Mouse (Mus musculus) embryonic facial prominence, embryonic 14.5 days (tissue): ENCODE measurements around the gene Elovl3. TPM values are rescaled to one million over a fixed set of nuclear protein-coding genes. Genes with fewer than 3 reads are reported as not detected.

ENCODE experiments used
- ATAC-seq: fragments of 200-750 bp; cut with Nextera tagmentation; 2 replicates; pipeline ENCODE4 v1.8.0; 2017; ENCODE audit warnings: low read depth, moderate number of reproducible peaks, moderate TSS enrichment
- DNase-seq: peaks from one replicate; pipeline ENCODE4 v3.0.0-alpha.2; 2015; ENCODE audit warnings: low spot score
- H3K27ac ChIP-seq: fragments of 300-500 bp; sonication (generic); replicated peaks from 2 replicates; pipeline ENCODE4 v1.5.1; 2014; ENCODE audit warnings: low read depth, mild to moderate bottlenecking, low read length, moderate library complexity
- H3K27me3 ChIP-seq: fragments of 300-500 bp; sonication (generic); replicated peaks from 2 replicates; pipeline ENCODE4 v1.6.1; 2014; ENCODE audit warnings: low read length; ENCODE audit not compliant: control insufficient read depth, insufficient read depth
- H3K36me3 ChIP-seq: fragments of 300-500 bp; sonication (generic); 2 replicates; pipeline ENCODE4 v1.6.1; 2014; ENCODE audit warnings: low read length, mixed read lengths; ENCODE audit not compliant: control insufficient read depth, insufficient read depth
- H3K4me1 ChIP-seq: fragments of 300-500 bp; sonication (generic); 2 replicates; pipeline ENCODE4 v1.6.1; 2014; ENCODE audit warnings: antibody characterized with exemption, low read length; ENCODE audit not compliant: control insufficient read depth, insufficient read depth
- H3K4me2 ChIP-seq: fragments of 300-500 bp; sonication (generic); 2 replicates; pipeline ENCODE4 v1.6.1; 2014; ENCODE audit warnings: low read depth, mild to moderate bottlenecking, low read length, moderate library complexity, mixed read lengths
- H3K4me3 ChIP-seq: fragments of 300-500 bp; sonication (generic); 2 replicates; pipeline ENCODE4 v1.5.1; 2014; ENCODE audit warnings: low read depth, mild to moderate bottlenecking, low read length
- H3K9ac ChIP-seq: fragments of 300-500 bp; sonication (generic); 2 replicates; pipeline ENCODE4 v1.6.1; 2014; ENCODE audit warnings: low read depth, mild to moderate bottlenecking, low read length, moderate library complexity, mixed read lengths
- H3K9me3 ChIP-seq: fragments of 300-500 bp; sonication (generic); 2 replicates; pipeline ENCODE4 v1.6.1; 2016; ENCODE audit warnings: low read length; ENCODE audit not compliant: control insufficient read depth
- WGBS: fragments of 180-500 bp; shearing (Covaris S2); extraction: QIAGEN DNeasy Blood & Tissue Kit; methylation state at CpG from one replicate; pipeline ENCODE4 v1.1.7; 2014; 5-methylcytosine and 5-hydroxymethylcytosine counted together
- polyA plus RNA-seq: library from polyadenylated mRNA; unstranded; fragments of >200 nt; fragmentation: Nextera tagmentation; extraction: Ambion mirVana; gene quantifications from 2 replicates; pipeline ENCODE4 v1.2.1, GENCODE M21; 2014

Gene Elovl3
- polyA plus RNA-seq, 1 experiment from 2014 or later: 1.4 TPM

DNA sequence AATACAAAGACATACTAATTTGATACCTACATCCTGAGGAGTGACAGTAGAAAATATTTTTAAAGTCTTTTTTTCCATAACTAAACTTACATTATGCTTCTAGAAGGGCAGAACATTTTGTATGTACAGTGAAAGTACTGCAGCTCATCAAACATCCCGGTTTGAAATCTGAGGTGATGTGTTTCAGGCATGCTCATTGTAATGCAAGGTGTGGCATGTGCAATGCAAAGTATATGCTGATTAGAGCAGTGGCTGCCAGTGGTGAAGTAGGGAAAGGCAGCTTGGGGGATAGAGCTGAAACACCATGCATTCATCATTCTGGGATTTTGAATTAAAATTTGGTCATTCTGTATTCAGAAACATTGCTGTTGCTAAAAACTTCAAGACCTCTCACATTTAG lies 38.2 kb downstream of the Elovl3 start:
- no peaks in the 10 kb centered on the region for H3K4me1 ChIP-seq
- no peaks in the 10 kb centered on the region for H3K9me3 ChIP-seq
- no peak overlapping the region for H3K27ac ChIP-seq
- no peak overlapping the region for H3K9ac ChIP-seq
- no peak overlapping the region for H3K4me2 ChIP-seq
- 53% methylated on average over 1 of the region's 1 CpGs for WGBS
- no peak overlapping the region for H3K4me3 ChIP-seq
- DNase-seq: no peak
- no peak for ATAC-seq
- H3K36me3 ChIP-seq: peaks cover 60% of the 10 kb centered on the region
- H3K27me3 ChIP-seq: no peaks in the 10 kb centered on the region

DNA sequence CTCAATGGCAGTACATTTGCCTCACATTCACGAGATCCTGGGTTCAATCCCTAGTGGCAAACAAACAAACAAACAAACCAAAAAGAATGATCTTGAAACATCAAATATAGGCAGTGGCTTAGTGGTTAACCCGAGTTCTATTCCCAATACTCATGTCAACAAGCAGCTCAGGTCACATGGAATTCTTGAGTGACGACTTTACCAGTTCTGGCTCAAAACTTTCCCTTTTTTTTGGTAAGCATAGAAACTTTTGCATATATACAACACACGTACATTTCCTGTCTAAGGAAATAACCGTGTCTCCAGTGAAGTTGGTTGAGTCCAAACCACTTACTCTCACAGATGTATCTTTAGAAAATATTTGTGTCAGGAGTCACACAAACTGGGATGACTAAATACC lies 40.8 kb downstream of the Elovl3 start:
- Histone ChIP-seq H3K4me2 (no peak overlapping the region), H3K27me3 (no peaks in the 10 kb centered on the region), H3K27ac (no peak overlapping the region), H3K36me3 (peaks cover 37% of the 10 kb centered on the region), H3K9me3 (no peaks in the 10 kb centered on the region), H3K4me3 (no peak overlapping the region), H3K9ac (no peak overlapping the region), H3K4me1 (no peaks in the 10 kb centered on the region)
- DNase-seq (no peak), ATAC-seq (no peak)
- whole genome bisulfite sequencing: 74% methylated on average over 5 of the region's 5 CpGs

DNA sequence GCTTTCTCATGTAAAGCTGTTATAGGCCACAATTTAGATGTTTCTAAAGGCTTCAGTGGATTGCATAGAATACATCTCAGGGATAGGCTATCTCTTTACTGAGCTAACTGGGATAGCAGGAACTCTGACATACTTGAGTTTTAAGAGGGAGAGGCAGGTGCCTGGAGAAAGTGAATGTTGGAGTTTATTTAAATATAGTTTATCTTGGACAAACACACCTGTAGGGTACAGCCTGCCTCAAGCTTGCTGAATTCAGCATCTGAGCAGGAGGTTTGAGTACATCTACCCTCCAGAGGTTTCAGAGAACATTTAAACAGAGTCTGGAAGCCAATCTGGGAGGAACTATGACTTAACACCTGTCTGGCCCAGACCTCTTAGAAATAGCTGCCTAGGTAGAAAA lies 43.5 kb downstream of the Elovl3 start:
- H3K27me3 ChIP-seq: no peaks in the 10 kb centered on the region
- no peak overlapping the region for H3K4me3 ChIP-seq
- H3K9ac ChIP-seq: no peak overlapping the region
- H3K4me2 ChIP-seq: no peak overlapping the region
- no peak overlapping the region for H3K27ac ChIP-seq
- ATAC-seq: no peak
- DNase-seq: no peak
- no peaks in the 10 kb centered on the region for H3K9me3 ChIP-seq
- no peaks in the 10 kb centered on the region for H3K4me1 ChIP-seq
- H3K36me3 ChIP-seq: peaks cover 40% of the 10 kb centered on the region

DNA sequence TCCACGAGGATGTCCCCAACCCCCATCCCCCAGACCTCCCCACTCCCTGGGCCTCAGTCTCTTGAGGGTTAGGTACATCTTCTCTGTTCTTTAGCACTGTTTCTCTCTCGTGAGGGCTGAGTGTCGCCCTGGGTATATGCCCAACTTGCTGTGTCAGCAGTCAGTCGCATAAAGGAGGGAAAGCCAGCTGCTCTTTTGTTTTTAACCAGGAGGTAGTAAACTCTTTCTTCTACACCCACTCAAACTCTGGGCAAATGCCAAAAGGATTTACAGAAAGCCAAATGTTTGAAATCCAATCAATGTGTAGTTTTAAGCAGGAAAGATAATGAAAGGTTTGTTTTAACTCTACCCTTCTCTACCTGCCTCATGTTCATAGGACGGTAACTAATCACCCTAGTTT lies 45.3 kb downstream of the Elovl3 start:
- peak; percentile 56 for DNase-seq
- Histone ChIP-seq H3K27ac (no peak overlapping the region; the same call in 1 of the 2 replicates), H3K36me3 (peaks cover 22% of the 10 kb centered on the region), H3K4me3 (no peak overlapping the region), H3K27me3 (no peaks in the 10 kb centered on the region), H3K9me3 (no peaks in the 10 kb centered on the region), H3K9ac (no peak overlapping the region), H3K4me1 (no peaks in the 10 kb centered on the region), H3K4me2 (no peak overlapping the region)
- ATAC-seq: no peak
- WGBS: 46% methylated on average over 5 of the region's 5 CpGs

DNA sequence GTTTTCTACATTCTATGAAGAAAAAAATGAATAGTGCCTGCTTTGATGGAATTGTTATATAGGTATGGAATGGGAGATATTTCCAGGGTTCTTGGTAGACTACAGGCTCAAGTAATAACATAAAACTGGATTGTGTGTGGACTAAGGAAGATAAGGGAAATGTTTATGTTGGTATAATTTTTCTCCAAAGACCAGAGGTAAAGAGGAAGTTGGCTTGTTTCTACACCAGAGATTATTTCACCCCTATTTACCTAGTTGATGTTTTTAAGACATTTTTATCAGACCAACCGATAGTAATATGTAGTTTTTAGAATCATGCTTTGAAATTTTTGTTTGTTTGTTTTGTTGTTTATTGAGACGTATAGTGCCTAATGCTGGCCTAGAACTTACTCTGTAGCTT lies 48.6 kb downstream of the Elovl3 start:
- Histone ChIP-seq H3K4me1 (no peaks in the 10 kb centered on the region), H3K9me3 (no peaks in the 10 kb centered on the region), H3K36me3 (peaks cover 11% of the 10 kb centered on the region), H3K9ac (no peak overlapping the region), H3K4me3 (no peak overlapping the region), H3K27me3 (no peaks in the 10 kb centered on the region), H3K27ac (no peak overlapping the region), H3K4me2 (no peak overlapping the region)
- no peak for ATAC-seq
- no peak for DNase-seq
- 89% methylated on average over 2 of the region's 2 CpGs for whole genome bisulfite sequencing

DNA sequence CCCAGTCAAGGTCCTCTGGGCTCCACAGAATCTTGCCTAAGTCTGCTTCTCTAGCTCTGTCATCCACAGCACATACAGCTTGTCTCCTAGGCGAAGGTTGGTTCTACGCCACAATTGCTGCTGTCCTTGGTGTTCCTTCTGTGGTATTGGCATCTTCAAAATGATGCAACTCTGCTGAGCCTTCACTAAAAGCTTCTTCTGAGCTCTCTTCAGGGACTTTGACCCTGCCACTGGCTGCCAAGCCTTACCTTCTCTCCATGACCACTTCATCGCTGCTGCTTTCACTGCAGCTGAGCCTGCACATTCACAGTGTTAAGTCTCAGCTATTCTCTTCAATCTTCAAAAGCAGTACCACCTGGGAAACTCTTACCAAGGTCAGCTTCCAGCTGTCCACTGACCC lies 50.5 kb downstream of the Elovl3 start:
- Histone ChIP-seq H3K27me3 (no peaks in the 10 kb centered on the region), H3K27ac (no peak overlapping the region), H3K36me3 (peaks cover 11% of the 10 kb centered on the region), H3K9me3 (no peaks in the 10 kb centered on the region), H3K9ac (no peak overlapping the region), H3K4me3 (no peak overlapping the region), H3K4me1 (no peaks in the 10 kb centered on the region), H3K4me2 (no peak overlapping the region)
- ATAC-seq (no peak), DNase-seq (no peak)
- 90% methylated on average over 3 of the region's 3 CpGs for WGBS

Other genes starting within 250 kb of the Elovl3 start
- 13.7 and 15.2 TPM in 2 replicates for gene Armh3, start 133.4 kb upstream of the Elovl3 start, polyA plus RNA-seq
- gene Hps6, start 128.4 kb upstream of the Elovl3 start, polyA plus RNA-seq: 4.5 and 6.4 TPM in 2 replicates
- gene Pprc1, start 87.0 kb upstream of the Elovl3 start, polyA plus RNA-seq: 41.8 and 41.9 TPM in 2 replicates
- 80.6 and 82.0 TPM in 2 replicates for gene Ldb1, start 86.7 kb upstream of the Elovl3 start, polyA plus RNA-seq
- 77.1 and 82.2 TPM in 2 replicates for gene Nolc1, start 56.0 kb upstream of the Elovl3 start, polyA plus RNA-seq
- 10.5 and 13.1 TPM in 2 replicates for gene Pitx3, start 16.4 kb downstream of the Elovl3 start, polyA plus RNA-seq
- 57.3 and 60.4 TPM in 2 replicates for gene Gbf1, start 20.6 kb downstream of the Elovl3 start, polyA plus RNA-seq
- gene Nfkb2, start 172.4 kb downstream of the Elovl3 start, polyA plus RNA-seq: 10.7 and 11.6 TPM in 2 replicates
- gene Psd, start 195.3 kb downstream of the Elovl3 start, polyA plus RNA-seq: 5.8 and 8.6 TPM in 2 replicates
- 13.8 and 14.7 TPM in 2 replicates for gene Fbxl15, start 196.3 kb downstream of the Elovl3 start, polyA plus RNA-seq
- gene Cuedc2, start 206.8 kb downstream of the Elovl3 start, polyA plus RNA-seq: 174 and 184 TPM in 2 replicates
- gene Mfsd13a, start 209.2 kb downstream of the Elovl3 start, polyA plus RNA-seq: 3.7 and 4.6 TPM in 2 replicates
- gene 2310034G01Rik, start 218.4 kb downstream of the Elovl3 start, polyA plus RNA-seq: 1.8 and 3.6 TPM in 2 replicates